Mouse (Mus musculus) layer of hippocampus, adult 9-11 months (tissue): ENCODE measurements around the gene Magi1.
A peak's percentile ranks its signal among the peaks of the same experiment; 100 is the strongest.

ENCODE experiments used
- DNase-seq: peaks from one replicate; pipeline ENCODE4 v3.0.0; 2022

Magi1 gene

DNA sequence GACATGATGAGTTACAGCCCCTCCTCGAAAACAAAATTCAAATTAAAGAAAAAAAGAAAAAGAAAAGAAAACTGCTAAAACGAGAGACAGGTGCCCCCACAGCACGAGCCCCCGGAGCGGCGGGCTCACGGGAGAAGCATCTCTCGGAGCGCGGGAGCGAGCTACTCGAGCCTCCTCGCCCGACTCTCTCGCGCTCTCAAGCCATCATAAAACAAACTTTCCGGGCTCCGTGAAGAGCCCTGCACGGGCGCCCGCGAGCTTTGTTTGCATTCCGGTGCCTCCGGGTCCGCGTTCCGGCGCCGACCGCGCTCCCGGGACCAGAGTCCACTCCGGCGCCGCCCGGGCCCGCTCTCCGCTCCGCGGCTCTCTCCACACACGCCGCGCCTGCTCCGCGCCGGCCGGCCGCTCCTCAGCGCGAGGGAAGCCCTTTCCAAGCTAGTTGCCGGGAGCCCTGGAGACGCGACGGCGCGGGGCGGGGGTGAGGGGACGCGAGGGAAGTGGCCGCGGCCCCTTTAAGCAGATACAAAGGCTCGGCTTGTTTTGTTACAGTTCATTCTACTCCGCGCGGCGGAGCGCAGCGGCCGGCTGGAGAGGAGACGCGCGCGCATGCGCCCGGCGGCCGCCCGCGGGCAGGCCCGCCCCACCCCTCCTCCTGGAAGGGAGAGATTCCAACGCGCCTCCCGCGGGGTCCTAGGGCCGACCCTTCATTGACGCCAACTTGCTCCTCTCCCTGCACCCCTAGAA, at the start of gene Magi1:
Magi1 (minus strand) TSS at position 600 of the 744 bp plus-strand sequence.
- peak; percentile 96 for DNase-seq

GRCm38 (mm10) chr6:94327143-94327542, 43.4 kb upstream of the Magi1 start:
- no peak for DNase-seq

DNA sequence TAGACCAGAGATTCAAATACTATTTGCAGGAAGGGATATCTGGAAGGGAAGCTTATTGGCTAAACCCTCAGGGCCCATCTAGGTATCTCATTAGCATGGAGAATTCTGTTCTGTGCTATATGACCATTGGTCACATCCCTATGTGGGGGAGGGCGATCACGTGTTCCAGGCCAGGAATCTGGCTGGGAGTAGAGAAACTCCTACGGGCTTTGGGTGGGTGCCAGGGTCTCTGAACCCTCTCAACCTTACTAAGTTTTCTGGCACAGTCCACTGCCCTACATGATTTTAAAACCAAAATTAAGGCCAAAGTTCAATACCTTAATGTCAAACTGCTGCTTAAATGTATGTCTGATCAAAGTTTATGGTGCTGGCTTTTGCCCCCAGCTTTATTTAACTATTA, 33.2 kb upstream of the Magi1 start:
- no peak for DNase-seq

DNA sequence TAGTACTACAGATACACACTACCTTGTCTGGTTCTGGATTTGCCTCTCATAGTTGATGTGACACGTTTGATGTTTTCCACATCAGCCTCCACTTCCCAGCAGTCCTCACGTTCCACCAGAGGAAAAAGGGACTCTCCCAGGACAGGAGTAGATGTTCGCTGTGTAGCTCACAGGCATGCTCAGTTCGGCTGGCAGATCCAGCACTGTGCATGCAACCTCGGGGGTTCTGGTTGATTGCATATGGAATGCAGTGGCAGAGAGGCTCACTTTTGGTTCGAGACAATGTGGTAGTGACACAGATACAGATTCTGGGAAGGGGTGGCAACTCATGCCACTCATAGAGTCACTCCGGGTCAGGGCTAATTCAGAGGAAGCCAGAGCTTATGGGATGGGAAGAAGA, 28.6 kb upstream of the Magi1 start:
- DNase-seq: no peak

GRCm38 (mm10) chr6:94308498-94308897, 24.8 kb upstream of the Magi1 start:
- no peak for DNase-seq

DNA sequence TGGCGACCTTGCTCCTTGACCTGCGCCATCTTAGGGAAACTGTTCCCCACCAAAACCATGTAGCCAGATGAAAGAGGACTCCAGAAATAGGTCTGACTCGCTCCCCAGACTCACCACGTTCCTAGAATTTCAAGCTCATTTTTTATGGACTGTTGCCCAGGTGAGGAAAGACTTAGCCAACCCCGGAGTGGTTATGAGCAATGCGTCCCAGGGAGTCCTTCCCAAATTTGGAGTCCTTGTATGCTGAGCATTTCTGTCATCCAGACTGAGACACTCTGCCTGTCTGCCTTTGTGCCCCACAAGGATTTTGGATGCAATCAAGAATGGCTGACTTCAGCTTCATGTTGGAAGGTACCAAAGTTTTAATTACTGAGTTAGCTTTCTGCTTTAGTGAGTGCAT, 19.8 kb upstream of the Magi1 start:
- DNase-seq: no peak

- no peak for DNase-seq
These were observed 18.1 kb upstream of the Magi1 start for GRCm38 (mm10) chr6:94301804-94302203.

DNA sequence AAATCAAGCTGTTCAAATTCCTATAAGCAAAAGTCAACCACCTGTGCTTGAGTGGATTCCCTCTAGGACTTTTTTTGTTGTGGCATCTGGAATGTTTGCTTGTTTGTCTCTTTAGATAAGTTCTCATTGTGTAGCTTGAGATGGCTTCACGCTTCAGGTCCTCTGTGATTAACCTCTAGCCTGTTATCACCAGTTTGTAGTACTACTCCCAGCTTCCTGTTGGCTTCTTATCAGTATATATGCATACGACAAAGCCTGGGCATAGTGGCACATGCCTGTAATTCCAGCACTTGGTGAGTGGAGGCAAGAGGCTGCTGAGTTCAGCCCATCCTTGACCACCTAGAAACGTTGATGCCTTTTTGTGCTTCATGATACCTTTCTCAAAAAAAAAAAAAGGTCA, 16.8 kb upstream of the Magi1 start:
- no peak for DNase-seq

GRCm38 (mm10) chr6:94287387-94287786, 3.7 kb upstream of the Magi1 start:
- no peak for DNase-seq

DNA sequence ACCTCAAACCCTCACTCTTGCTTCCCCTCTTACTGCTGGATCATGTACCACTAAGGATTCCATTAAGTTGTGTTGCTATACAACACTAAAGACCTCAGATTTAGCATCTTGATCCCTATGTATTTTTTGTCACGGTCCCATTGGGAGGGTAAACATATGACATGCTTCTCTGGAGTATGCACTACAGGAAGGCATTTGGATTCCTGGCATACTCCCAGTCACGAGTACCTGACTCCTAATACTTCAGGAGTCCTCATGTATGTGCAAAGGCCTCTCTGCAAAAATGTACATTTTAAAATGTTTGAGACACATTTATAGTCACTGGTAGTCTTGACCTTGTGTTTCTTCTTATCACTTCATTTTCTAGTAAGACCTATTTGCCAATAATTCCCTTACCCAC, 2.8 kb upstream of the Magi1 start:
- DNase-seq: no peak

DNA sequence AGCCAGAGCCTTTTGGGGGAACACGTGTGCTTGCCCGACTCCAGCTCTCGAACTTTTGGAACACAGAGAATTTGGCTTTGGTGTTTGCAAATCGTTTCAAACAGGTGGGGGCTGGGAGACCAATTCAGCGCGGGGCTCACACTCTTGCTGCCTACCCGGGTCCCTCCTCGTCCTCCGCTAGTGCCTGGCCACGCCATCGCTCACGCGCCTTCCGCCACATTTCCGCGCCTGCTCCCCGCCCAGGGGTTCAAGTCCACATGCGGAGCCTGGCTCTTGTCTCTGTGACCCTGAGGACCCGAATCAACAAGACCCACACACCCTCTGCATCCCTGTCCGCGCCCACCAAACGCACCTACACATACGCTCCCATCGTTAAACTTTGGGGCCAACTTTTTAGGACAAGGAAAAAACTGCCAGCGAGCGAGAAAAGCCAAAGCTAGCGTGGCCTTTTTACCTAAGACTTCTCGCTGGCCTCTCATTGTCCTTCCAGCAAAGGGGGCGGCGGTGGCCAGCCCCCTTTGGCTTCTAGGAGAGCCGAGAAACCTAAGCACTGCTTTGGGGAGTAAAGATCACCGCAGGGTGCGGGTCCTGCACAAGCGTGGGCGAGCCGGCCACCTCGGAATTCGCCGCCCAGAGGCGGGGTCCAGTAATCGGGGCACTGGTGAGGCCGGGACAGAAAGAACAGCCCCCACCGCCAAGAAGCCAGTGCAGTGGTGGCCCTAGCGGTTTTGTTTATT, 540 bp upstream of the Magi1 start:
- no peak for DNase-seq

DNA sequence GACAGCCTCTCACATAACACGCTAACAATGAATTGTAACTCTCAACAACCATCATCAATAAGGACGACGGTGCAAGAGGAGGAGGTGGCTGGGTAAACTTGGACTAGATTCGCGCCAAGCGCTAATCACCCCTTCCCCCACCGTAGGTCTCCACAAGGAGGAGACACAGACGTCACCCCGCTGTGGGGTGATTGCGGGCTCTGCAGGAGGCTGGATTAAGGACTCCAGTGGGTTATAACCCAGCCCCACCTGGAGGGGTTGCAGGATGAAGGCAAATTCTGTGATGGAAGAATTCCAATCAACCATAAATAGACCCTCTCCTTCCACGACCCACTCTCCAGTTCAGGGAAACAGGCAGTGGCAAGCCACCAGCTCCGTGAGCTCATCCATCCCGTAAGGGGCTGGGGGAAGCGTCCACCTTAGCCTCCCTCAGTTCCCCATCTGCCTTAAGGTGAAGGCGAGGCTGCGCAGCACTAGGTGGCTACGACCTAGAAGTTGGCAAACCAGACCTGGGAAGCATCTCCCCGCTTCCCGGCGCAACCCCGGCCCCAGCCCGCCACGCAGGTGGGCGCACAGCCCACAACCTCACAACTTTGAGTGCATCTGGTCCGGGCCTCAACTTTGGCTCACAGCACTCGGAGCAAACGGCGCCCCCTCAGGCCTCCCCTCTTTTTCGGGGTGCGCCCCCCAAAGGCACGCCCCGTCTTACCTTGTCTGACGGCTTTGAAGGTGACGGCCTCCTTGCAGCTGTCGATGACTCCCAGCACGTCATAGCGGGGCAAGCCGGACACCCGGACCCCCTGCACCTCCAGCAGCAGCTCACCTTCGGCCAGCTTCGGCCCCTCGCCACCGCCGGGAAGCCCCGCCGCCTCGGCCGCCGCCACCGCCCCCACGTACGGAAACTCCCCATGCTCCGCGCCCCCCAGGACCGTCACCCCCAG, 1.1 kb downstream of the Magi1 start:
- no peak for DNase-seq

GRCm38 (mm10) chr6:94281606-94282280, 2.0 kb downstream of the Magi1 start:
- no peak for DNase-seq

DNA sequence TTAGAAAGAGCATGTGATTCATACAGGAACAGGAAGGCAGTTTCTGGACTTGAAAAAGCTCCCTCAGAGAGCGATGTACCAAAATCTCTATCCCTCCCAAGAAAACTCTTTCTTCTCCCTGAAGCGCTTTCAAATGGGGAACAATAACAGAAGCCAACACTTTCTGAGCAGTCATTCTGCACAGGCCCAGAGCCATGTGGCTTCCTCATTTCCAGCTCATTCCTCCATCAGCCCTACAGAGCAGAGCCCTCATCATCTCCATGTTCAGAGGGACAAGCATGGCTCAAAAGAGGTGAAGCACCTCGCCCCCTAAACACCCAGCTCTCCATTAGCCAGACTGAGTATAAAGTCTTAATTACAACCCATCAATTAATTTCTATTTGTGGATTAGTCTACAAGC, 9.8 kb downstream of the Magi1 start:
- no peak for DNase-seq

DNA sequence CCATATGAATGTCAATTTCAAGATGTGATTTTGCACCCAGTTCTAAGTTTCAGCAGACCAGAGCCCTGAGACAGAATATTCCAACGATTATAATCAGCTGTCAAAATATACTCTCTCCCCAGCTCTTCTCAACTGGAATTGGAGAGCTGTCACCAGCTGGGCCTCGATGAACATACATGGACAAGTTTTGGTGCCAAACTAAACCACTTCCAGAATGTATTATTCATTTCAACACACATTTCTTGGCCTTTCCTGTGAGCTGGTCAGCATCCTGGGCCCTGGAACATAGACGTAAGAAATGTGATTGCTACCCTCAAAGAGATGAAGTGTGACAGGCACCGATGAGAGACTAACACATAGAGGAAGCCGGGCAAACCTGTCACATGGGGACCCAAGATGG, 13.7 kb downstream of the Magi1 start:
- no peak for DNase-seq

- no peak for DNase-seq
These were observed 14.5 kb downstream of the Magi1 start for GRCm38 (mm10) chr6:94269174-94269573.

- DNase-seq: no peak
These were observed 18.3 kb downstream of the Magi1 start for GRCm38 (mm10) chr6:94265244-94265935.

GRCm38 (mm10) chr6:94264183-94264941, 19.4 kb downstream of the Magi1 start:
- no peak for DNase-seq

GRCm38 (mm10) chr6:94260831-94261230, 22.9 kb downstream of the Magi1 start:
- no peak for DNase-seq

GRCm38 (mm10) chr6:94259981-94260380, 23.7 kb downstream of the Magi1 start:
- no peak for DNase-seq

GRCm38 (mm10) chr6:94257831-94258173, 25.9 kb downstream of the Magi1 start:
- no peak for DNase-seq
